Mouse (Mus musculus) limb, embryonic 12.5 days (tissue): ENCODE results near the gene Smarcd2. TPM values are rescaled to one million over a fixed set of nuclear protein-coding genes. Genes with fewer than 3 reads are reported as not detected.

Experiments used
- ATAC-seq: fragments of 200-750 bp; cut with Nextera tagmentation; 2 replicates; pipeline ENCODE4 v1.8.0; 2017; ENCODE audit warnings: low read depth, moderate TSS enrichment; ENCODE audit not compliant: insufficient number of reproducible peaks, insufficient read depth, low FRiP score, low TSS enrichment
- H3K27ac ChIP-seq: fragments of 300-500 bp; sonication (generic); 2 replicates; pipeline ENCODE4 v1.5.1; 2016; ENCODE audit warnings: mild to moderate bottlenecking, moderate library complexity
- H3K27me3 ChIP-seq: fragments of 300-500 bp; sonication (generic); 2 replicates; pipeline ENCODE4 v1.6.1; 2016; ENCODE audit warnings: mild to moderate bottlenecking, moderate library complexity
- H3K36me3 ChIP-seq: fragments of 300-500 bp; sonication (generic); 2 replicates; pipeline ENCODE4 v1.6.1; 2016; ENCODE audit warnings: mild to moderate bottlenecking, moderate library complexity
- H3K4me1 ChIP-seq: fragments of 300-500 bp; sonication (generic); replicated peaks from 2 replicates; pipeline ENCODE4 v1.6.1; 2016
- H3K4me2 ChIP-seq: fragments of 300-500 bp; sonication (generic); 2 replicates; pipeline ENCODE4 v1.6.1; 2016; ENCODE audit warnings: mild to moderate bottlenecking, moderate library complexity
- H3K4me3 ChIP-seq: fragments of 300-500 bp; sonication (generic); replicated peaks from 2 replicates; pipeline ENCODE4 v1.5.1; 2016; ENCODE audit warnings: mild to moderate bottlenecking
- H3K9ac ChIP-seq: fragments of 300-500 bp; sonication (generic); replicated peaks from 2 replicates; pipeline ENCODE4 v1.6.1; 2016; ENCODE audit warnings: mild to moderate bottlenecking, moderate library complexity
- H3K9me3 ChIP-seq: fragments of 300-500 bp; sonication (generic); 2 replicates; pipeline ENCODE4 v1.6.1; 2016; ENCODE audit warnings: mild to moderate bottlenecking, moderate library complexity
- WGBS: fragments of 180-500 bp; shearing (Covaris S2); methylation state at CpG from one replicate; pipeline ENCODE4 v1.1.7; 2016; 5-methylcytosine and 5-hydroxymethylcytosine counted together
- polyA plus RNA-seq: library from polyadenylated mRNA; unstranded; fragments of >200 nt; fragmentation: Nextera tagmentation; extraction: Ambion mirVana; gene quantifications from 2 replicates; pipeline ENCODE4 v1.2.1, GENCODE M21; 2016

The Smarcd2 gene
- 102 and 104 TPM in 2 replicates for polyA plus RNA-seq

DNA sequence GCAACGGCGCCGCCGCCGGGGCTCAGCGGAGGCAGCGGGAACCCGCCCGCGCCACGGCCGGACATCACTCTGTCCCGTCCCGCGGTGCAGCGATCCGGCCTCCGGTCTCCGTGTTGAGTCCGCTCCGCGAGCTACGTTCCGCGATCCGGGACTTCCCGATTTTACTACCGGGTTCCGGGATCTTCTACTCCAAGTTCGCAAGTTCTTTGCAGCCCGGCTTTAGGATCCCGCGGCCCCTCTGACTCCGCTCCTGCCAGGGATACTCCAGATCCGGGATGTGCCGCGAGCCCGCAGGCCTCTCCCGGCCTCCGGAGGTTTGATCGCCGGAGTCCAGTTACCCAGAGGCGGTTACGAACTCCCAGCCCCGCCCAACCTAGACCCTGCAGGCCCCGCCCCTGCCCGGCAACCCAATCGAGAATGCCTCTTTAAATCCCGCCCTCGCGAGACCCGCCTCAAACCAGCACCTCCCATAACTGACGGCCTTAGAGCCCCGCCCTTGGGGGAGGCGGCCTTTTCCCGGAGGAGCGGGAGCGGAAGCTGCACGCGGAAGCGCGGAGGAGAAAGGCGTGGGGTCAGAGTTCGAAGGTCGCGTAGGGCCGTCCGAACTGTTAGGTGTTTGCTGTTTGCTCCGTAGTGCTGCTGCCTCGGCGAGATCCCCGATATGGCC is at the start of gene Smarcd2:
Gene Smarcd2, minus strand, starts transcription at position 329 of the 667 bp plus-strand sequence.
- Histone ChIP-seq H3K4me2 (peak within 1 kb of the TSS; percentile 93), H3K27me3 (0 out of 2 replicates have a peak, but pooled peaks cover 3% of the 10 kb centered on the region), H3K27ac (peak within 1 kb of the TSS; percentile 96), H3K4me1 (peaks cover 62% of the 10 kb centered on the region), H3K9ac (peak within 1 kb of the TSS; percentile 99), H3K36me3 (no peaks in the 10 kb centered on the region; the same call in 1 of the 2 replicates), H3K9me3 (no peaks in the 10 kb centered on the region), H3K4me3 (peak within 1 kb of the TSS; percentile 99)
- ATAC-seq: peak; percentile 88
- WGBS: under 1% methylated on average over 72 of the region's 72 CpGs

DNA sequence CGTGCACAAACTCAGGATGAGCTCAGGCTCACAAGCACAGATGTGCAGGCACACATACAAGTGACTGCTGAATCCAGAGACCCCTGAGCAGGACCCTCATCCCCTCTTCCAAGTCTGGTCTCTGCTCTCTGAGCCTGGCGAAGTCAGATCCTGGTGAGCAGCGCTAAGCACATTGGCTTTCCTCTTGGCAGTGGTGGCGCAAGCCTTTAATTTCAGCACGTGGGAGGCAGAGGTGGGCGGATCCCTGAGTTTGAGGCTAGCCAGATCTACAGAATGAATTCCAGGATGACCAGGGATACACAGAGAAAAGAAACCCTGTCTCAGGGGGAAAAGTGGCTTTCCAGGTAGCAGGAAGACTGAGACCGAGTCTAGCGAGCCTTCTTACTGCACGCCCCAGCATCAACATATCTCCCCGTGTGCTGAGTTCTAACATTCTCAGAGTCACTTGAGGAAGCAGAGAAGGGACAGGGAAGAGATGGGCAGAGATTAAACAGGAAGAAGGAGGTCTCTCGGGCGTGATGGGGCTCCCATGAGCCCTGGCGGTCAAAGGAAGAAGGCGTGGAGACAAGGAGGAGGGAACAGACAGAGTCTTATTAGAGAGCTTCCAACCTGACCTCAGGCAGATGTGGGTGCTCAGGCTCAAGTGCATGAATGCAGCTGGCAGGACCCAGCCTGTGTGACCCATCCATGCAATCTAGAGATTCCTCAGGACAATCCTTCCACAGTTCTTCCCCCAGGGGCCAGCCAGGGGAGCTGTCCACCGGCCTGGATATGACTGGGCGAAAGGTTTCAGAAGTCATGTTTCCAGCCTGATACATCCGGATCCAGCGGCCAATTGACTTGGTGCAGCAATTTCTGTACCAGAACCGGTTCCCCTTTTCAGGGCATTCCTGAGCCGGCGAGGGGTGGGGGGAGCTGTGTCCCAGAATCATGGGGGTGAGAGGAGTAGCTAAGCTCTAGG is 45.9 kb upstream of the Smarcd2 start:
- WGBS: 69% methylated on average over 21 of the region's 21 CpGs
- H3K4me2 ChIP-seq: no peak overlapping the region
- H3K27me3 ChIP-seq: no peaks in the 10 kb centered on the region
- H3K9ac ChIP-seq: no peak overlapping the region
- H3K4me1 ChIP-seq: peaks cover 51% of the 10 kb centered on the region
- no peaks in the 10 kb centered on the region for H3K36me3 ChIP-seq
- 0 out of 2 replicates have a peak overlapping the region, but pooled peaks have one; percentile 56 for H3K27ac ChIP-seq
- no peak for ATAC-seq
- H3K9me3 ChIP-seq: no peaks in the 10 kb centered on the region
- H3K4me3 ChIP-seq: no peak overlapping the region

DNA sequence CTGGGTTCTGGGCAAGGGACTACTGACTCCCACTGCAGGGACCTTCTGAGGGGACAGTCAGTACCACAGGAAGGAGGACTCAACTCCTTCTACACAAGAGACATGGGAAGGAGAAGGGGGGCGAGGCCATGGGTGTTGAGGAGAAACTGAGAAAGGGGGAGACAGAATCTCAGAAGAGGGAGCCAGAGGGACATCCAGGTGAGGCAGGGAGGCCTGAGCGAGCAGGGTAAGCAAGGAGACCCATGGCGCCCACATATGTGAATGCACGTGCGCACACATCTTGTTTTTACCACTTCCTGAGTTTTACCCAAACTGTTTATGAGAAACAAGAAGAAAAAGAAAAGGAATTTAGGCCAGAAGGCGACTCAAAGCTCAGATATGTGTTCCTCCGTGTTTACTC is 45.0 kb upstream of the Smarcd2 start:
- Histone ChIP-seq H3K36me3 (no peaks in the 10 kb centered on the region), H3K27me3 (no peaks in the 10 kb centered on the region), H3K4me1 (peaks cover 59% of the 10 kb centered on the region), H3K4me3 (no peak overlapping the region), H3K4me2 (no peak overlapping the region), H3K9me3 (no peaks in the 10 kb centered on the region), H3K9ac (no peak overlapping the region), H3K27ac (peak overlapping the region; percentile 56)
- ATAC-seq: no peak
- 67% methylated on average over 7 of the region's 7 CpGs for WGBS

DNA sequence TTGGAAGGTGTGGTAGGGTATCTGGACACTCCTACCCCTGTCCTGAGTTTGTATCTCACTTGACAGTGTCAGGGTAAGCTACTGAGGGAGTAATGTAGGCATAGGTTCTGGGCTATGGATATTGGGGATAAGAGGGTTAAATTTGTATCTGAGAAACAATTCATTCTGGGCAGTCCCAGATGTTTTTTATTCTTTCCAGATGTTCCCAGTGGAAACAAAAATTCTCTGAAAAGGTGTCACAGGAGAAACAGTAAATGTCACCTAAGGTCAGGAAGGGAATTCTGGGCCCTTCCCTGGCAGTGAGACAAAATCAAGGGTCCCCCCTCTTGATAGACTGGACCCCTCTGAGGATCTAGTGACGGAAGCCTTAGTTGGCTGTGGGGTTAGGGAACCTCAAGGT is 43.6 kb upstream of the Smarcd2 start:
- Histone ChIP-seq H3K27ac (0 out of 2 replicates have a peak overlapping the region, but pooled peaks have one; percentile 23), H3K4me1 (peaks cover 60% of the 10 kb centered on the region), H3K36me3 (no peaks in the 10 kb centered on the region), H3K9ac (no peak overlapping the region), H3K4me3 (no peak overlapping the region), H3K9me3 (no peaks in the 10 kb centered on the region), H3K4me2 (no peak overlapping the region), H3K27me3 (no peaks in the 10 kb centered on the region)
- 18% methylated on average over 1 of the region's 1 CpGs for WGBS
- ATAC-seq: no peak

DNA sequence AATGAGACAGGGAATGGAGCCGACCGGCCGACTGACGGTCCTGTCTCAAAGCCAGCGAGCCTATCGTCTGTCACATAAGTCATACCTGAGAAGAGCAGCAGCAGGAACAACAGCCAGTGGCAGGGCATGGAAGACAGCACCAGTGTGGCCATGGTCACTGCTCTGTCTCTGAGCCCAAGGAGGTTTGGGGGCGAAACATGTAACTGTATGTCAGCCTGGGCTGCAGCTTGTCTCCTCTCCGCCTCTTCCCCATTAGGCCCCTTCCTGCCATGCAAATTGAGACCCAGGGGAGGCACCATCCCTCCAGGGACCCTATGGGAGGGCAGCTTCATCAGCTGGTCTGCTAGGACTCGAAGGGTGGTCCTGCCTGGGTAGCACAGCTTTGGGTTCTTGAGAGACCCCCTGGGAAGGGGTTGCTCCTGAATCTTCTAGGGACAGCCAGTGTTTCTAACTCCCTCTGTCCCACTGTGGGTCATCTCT is 41.6 kb upstream of the Smarcd2 start, which contains the start of gene Cd79b:
Gene Cd79b, minus strand, starts transcription at position 430 of the 480 bp plus-strand sequence.
- H3K36me3 ChIP-seq: no peaks in the 10 kb centered on the region
- no peak within 1 kb of the TSS for H3K4me2 ChIP-seq
- H3K27ac ChIP-seq: peak within 1 kb of the TSS; percentile 53
- ATAC-seq: no peak
- H3K27me3 ChIP-seq: no peaks in the 10 kb centered on the region
- no peak within 1 kb of the TSS for H3K4me3 ChIP-seq
- no peaks in the 10 kb centered on the region for H3K9me3 ChIP-seq
- WGBS: 24% methylated on average over 9 of the region's 9 CpGs
- no peak within 1 kb of the TSS for H3K9ac ChIP-seq
- peaks cover 56% of the 10 kb centered on the region for H3K4me1 ChIP-seq

DNA sequence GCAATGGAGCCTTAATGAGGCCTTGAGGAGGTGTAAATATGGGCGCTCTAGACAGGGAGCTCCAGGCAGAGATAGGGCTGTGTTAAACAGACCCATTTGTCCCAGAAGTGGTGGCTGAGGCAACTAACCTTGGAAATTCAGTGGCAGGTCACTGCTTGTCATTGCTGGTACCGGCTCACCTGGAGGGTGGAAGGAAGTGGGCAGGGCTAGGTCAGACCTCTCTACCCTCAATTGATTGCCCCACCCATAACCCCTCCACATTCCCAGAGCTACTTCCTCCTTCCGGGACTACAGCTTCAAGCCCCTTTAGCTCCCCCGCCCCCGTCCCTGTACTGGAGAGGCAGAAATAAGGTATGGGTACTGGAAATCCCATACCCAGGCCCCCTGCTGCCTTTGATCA is 40.8 kb upstream of the Smarcd2 start:
- 36% methylated on average over 5 of the region's 5 CpGs for WGBS
- H3K27me3 ChIP-seq: no peaks in the 10 kb centered on the region
- no peak overlapping the region for H3K4me2 ChIP-seq
- peaks cover 48% of the 10 kb centered on the region for H3K4me1 ChIP-seq
- H3K9me3 ChIP-seq: no peaks in the 10 kb centered on the region
- H3K4me3 ChIP-seq: no peak overlapping the region
- no peak for ATAC-seq
- H3K27ac ChIP-seq: peak overlapping the region; percentile 53; the same call in 1 of the 2 replicates
- H3K9ac ChIP-seq: no peak overlapping the region
- H3K36me3 ChIP-seq: no peaks in the 10 kb centered on the region

DNA sequence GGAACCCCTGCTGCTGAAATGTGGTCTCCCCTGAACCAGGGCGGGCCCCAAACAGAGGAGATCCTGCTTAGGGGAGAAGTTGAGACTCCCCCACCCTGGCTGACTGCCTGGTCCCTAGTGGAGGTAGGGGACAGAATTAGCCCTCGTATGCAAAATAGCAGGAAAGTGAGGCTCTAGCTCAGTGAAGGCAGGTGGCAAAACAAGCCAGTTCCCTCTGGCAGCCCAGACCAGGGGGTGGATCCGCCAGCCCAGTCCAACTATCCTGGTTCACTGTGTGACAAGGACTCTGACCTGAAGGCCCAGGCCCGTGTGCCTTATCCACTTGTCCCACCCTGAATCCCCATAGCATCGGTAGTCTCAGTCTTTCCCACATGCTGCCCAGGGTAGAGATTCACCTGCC is 37.4 kb upstream of the Smarcd2 start:
- no peaks in the 10 kb centered on the region for H3K9me3 ChIP-seq
- H3K36me3 ChIP-seq: no peaks in the 10 kb centered on the region
- no peaks in the 10 kb centered on the region for H3K27me3 ChIP-seq
- WGBS: 63% methylated on average over 5 of the region's 5 CpGs
- H3K27ac ChIP-seq: no peak overlapping the region
- H3K9ac ChIP-seq: no peak overlapping the region
- no peak for ATAC-seq
- H3K4me2 ChIP-seq: no peak overlapping the region
- peaks cover 21% of the 10 kb centered on the region for H3K4me1 ChIP-seq
- no peak overlapping the region for H3K4me3 ChIP-seq

DNA sequence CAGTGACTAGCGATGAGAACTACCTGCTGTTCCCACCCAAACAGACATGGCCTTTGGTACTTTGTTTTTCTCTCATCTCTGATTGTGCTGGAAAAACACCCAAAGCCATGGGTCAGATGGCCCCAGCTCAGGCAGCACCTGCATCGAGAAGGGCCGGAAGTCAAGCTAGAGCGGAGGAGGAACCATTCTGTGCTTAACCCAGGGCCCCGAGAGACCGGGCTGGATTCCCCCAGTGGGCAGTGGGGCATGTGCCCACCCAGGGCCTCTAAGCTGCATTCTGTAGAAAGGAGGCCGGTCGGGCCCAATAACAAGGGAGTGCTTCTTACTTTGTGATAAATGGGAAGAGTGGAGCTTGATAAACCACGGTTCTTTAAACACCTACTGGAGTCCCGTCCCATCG is 35.4 kb upstream of the Smarcd2 start:
- Histone ChIP-seq H3K27me3 (no peaks in the 10 kb centered on the region), H3K9me3 (no peaks in the 10 kb centered on the region), H3K4me2 (no peak overlapping the region), H3K27ac (0 out of 2 replicates have a peak overlapping the region, but pooled peaks have one; percentile 7), H3K36me3 (no peaks in the 10 kb centered on the region), H3K9ac (no peak overlapping the region), H3K4me3 (no peak overlapping the region), H3K4me1 (peaks cover 5% of the 10 kb centered on the region)
- 94% methylated on average over 11 of the region's 11 CpGs for WGBS
- no peak for ATAC-seq

DNA sequence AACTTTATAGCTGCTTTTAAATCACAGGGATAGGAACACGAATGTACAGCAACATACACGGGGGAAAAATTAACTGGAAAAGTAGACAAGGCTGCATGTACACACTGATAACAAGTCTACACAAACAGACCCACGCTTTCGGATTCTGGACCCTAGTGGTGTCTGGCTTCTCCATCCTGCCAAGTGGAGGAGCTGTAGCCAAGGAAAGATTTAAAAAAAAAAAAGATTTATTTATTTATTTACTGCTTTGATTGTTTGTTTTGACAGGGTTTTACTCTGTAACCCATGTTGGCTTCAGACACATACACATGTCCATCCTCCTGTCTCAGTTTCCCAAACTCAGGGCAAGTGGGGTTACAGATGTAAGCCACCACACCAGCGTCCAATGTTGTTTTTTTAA is 34.7 kb upstream of the Smarcd2 start:
- no peak for ATAC-seq
- Histone ChIP-seq H3K27me3 (no peaks in the 10 kb centered on the region), H3K4me1 (no peaks in the 10 kb centered on the region; the same call in 1 of the 2 replicates), H3K4me2 (no peak overlapping the region), H3K9ac (no peak overlapping the region), H3K27ac (no peak overlapping the region), H3K36me3 (no peaks in the 10 kb centered on the region), H3K4me3 (no peak overlapping the region), H3K9me3 (no peaks in the 10 kb centered on the region)
- 72% methylated on average over 5 of the region's 5 CpGs for WGBS

DNA sequence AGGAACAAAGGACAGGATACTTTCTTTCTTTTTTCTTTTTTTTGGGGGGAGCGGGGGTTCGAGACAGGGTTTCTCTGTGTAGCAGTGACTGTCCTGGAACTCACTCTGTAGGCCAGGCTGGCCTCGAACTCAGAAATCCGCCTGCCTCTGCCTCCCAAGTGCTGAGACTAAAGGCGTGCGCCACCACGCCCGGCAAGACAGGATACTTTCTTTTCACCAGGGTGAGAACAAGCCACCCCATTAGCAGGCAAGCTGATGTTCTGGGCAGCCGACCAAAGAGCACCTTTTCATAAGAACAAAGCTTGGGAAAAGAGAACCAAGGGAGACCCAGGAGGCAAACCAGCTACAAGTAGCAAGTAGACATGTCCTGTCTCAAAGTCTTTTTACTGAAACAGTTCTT is 34.0 kb upstream of the Smarcd2 start:
- H3K4me2 ChIP-seq: no peak overlapping the region
- H3K36me3 ChIP-seq: no peaks in the 10 kb centered on the region
- 80% methylated on average over 9 of the region's 9 CpGs for WGBS
- no peaks in the 10 kb centered on the region for H3K27me3 ChIP-seq
- H3K9me3 ChIP-seq: no peaks in the 10 kb centered on the region
- ATAC-seq: no peak
- no peak overlapping the region for H3K27ac ChIP-seq
- H3K9ac ChIP-seq: no peak overlapping the region
- no peaks in the 10 kb centered on the region; the same call in 1 of the 2 replicates for H3K4me1 ChIP-seq
- H3K4me3 ChIP-seq: no peak overlapping the region

DNA sequence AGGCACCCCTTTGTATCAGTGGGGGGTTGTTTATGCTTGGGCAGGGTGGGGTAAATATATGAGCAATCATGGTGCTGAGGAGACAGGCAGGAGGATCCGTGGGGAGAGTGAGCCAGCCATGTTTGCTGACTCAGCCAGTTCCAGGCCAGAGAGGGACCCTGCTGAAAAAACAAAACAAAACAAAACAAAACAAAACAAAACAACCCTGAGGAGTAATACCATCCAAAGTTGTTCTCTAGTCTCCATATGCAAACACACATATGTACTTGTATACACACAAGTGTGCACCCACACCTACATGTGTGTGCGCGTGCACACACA is 33.3 kb upstream of the Smarcd2 start:
- Histone ChIP-seq H3K4me2 (no peak overlapping the region), H3K9ac (no peak overlapping the region), H3K4me3 (no peak overlapping the region), H3K27me3 (no peaks in the 10 kb centered on the region), H3K9me3 (no peaks in the 10 kb centered on the region), H3K4me1 (no peaks in the 10 kb centered on the region; the same call in 1 of the 2 replicates), H3K27ac (no peak overlapping the region), H3K36me3 (no peaks in the 10 kb centered on the region)
- WGBS: 81% methylated on average over 3 of the region's 3 CpGs
- ATAC-seq: no peak
